Mouse (Mus musculus) limb, embryonic 14.5 days (tissue): ENCODE measurements around the gene Plce1. TPM values are rescaled to one million over a fixed set of nuclear protein-coding genes. Genes with fewer than 3 reads are reported as not detected.

ENCODE experiments used
- ATAC-seq: fragments of 200-750 bp; cut with Nextera tagmentation; 2 replicates; pipeline ENCODE4 v1.8.0; 2017; ENCODE audit warnings: low read depth, moderate number of reproducible peaks, moderate TSS enrichment; ENCODE audit not compliant: low FRiP score
- DNase-seq: peaks from one replicate; pipeline ENCODE4 v3.0.0-alpha.2; 2015; ENCODE audit warnings: low spot score
- H3K27ac ChIP-seq: fragments of 300-500 bp; sonication (generic); replicated peaks from 2 replicates; pipeline ENCODE4 v1.5.1; 2014; ENCODE audit warnings: low read depth, mild to moderate bottlenecking, low read length, moderate library complexity, mixed read lengths
- H3K27me3 ChIP-seq: fragments of 300-500 bp; sonication (generic); 2 replicates; pipeline ENCODE4 v1.6.1; 2014; ENCODE audit warnings: low read length, mixed read lengths; ENCODE audit not compliant: control insufficient read depth, insufficient read depth
- H3K36me3 ChIP-seq: fragments of 300-500 bp; sonication (generic); 2 replicates; pipeline ENCODE4 v1.6.1; 2014; ENCODE audit warnings: mild to moderate bottlenecking, low read length, moderate library complexity, mixed read lengths; ENCODE audit not compliant: control insufficient read depth, insufficient read depth
- H3K4me1 ChIP-seq: fragments of 300-500 bp; sonication (generic); 2 replicates; pipeline ENCODE4 v1.6.1; 2014; ENCODE audit warnings: antibody characterized with exemption, low read length, mixed read lengths; ENCODE audit not compliant: control insufficient read depth, insufficient read depth
- H3K4me2 ChIP-seq: fragments of 300-500 bp; sonication (generic); replicated peaks from 2 replicates; pipeline ENCODE4 v1.6.1; 2014; ENCODE audit warnings: low read depth, mild to moderate bottlenecking, low read length, moderate library complexity; ENCODE audit not compliant: severe bottlenecking
- H3K4me3 ChIP-seq: fragments of 300-500 bp; sonication (generic); replicated peaks from 2 replicates; pipeline ENCODE4 v1.5.1; 2014; ENCODE audit warnings: low read length
- H3K9ac ChIP-seq: fragments of 300-500 bp; sonication (generic); 2 replicates; pipeline ENCODE4 v1.6.1; 2014; ENCODE audit warnings: mild to moderate bottlenecking, low read depth, low read length, moderate library complexity; ENCODE audit not compliant: severe bottlenecking
- H3K9me3 ChIP-seq: fragments of 300-500 bp; sonication (generic); 2 replicates; pipeline ENCODE4 v1.6.1; 2016; ENCODE audit warnings: low read length; ENCODE audit not compliant: control insufficient read depth
- POLR2A ChIP-seq: fragments of 200-500 bp; IDR thresholded peaks from 2 replicates; pipeline ENCODE4 v1.8.0; 2012; ENCODE audit warnings: inconsistent platforms, mild to moderate bottlenecking, moderate library complexity, borderline replicate concordance; ENCODE audit not compliant: insufficient read depth, insufficient read length; ENCODE audit errors: extremely low read depth
- WGBS: fragments of 180-500 bp; shearing (Covaris S2); extraction: QIAGEN DNeasy Blood & Tissue Kit; methylation state at CpG from one replicate; pipeline ENCODE4 v1.1.7; 2014; 5-methylcytosine and 5-hydroxymethylcytosine counted together
- polyA plus RNA-seq, 2 experiments: library from polyadenylated mRNA; depleted of rRNA in 1 of 2; stranded (reverse) in 1 of 2; unstranded in 1 of 2; fragments of >200 nt; fragmentation: Nextera tagmentation in 1 of 2; extraction: Ambion mirVana in 1 of 2; gene quantifications; 2 replicates each; pipeline versions ENCODE4 v1.2.1 to v1.2.3; 2012 to 2014

Gene Plce1
- polyA plus RNA-seq, 2 experiments = 12.6 to 13.3 TPM

GRCm38 (mm10) chr19:38602811-38603210 lies 121.9 kb downstream of the Plce1 start:
- no peak overlapping the region for H3K27ac ChIP-seq
- H3K4me1 ChIP-seq = peaks cover 8% of the 10 kb centered on the region; the same call in 1 of the 2 replicates
- no peak overlapping the region for H3K4me3 ChIP-seq
- DNase-seq = peak; percentile 41
- peak; percentile 70 for ATAC-seq
- no peak for TF ChIP-seq POLR2A
- H3K4me2 ChIP-seq = no peak overlapping the region
- no peaks in the 10 kb centered on the region for H3K9me3 ChIP-seq
- no peaks in the 10 kb centered on the region for H3K27me3 ChIP-seq
- no peaks in the 10 kb centered on the region for H3K36me3 ChIP-seq
- no peak overlapping the region for H3K9ac ChIP-seq
- WGBS = 30% methylated on average over 9 of the region's 9 CpGs

- DNase-seq (no peak), ATAC-seq (no peak)
- H3K4me2 ChIP-seq = no peak overlapping the region
- H3K27ac ChIP-seq = no peak overlapping the region
- no peak overlapping the region for H3K4me3 ChIP-seq
- H3K4me1 ChIP-seq = peaks cover 10% of the 10 kb centered on the region
- no peaks in the 10 kb centered on the region for H3K27me3 ChIP-seq
- no peak for TF ChIP-seq POLR2A
- WGBS = 91% methylated on average over 5 of the region's 5 CpGs
- H3K36me3 ChIP-seq = no peaks in the 10 kb centered on the region
- no peak overlapping the region for H3K9ac ChIP-seq
- no peaks in the 10 kb centered on the region for H3K9me3 ChIP-seq
Observed at GRCm38 (mm10) chr19:38607236-38607635, 126.3 kb downstream of the Plce1 start.

GRCm38 (mm10) chr19:38608951-38609654 lies 128.2 kb downstream of the Plce1 start:
- no peak overlapping the region for H3K4me3 ChIP-seq
- no peak overlapping the region for H3K4me2 ChIP-seq
- H3K4me1 ChIP-seq = peaks cover 3% of the 10 kb centered on the region; the same call in 1 of the 2 replicates
- DNase-seq (no peak), ATAC-seq (no peak)
- 87% methylated on average over 8 of the region's 8 CpGs for WGBS
- TF ChIP-seq POLR2A = no peak
- H3K27me3 ChIP-seq = no peaks in the 10 kb centered on the region
- H3K9ac ChIP-seq = no peak overlapping the region
- no peak overlapping the region for H3K27ac ChIP-seq
- H3K9me3 ChIP-seq = no peaks in the 10 kb centered on the region
- H3K36me3 ChIP-seq = no peaks in the 10 kb centered on the region

GRCm38 (mm10) chr19:38610291-38610690 lies 129.4 kb downstream of the Plce1 start:
- no peak overlapping the region for H3K9ac ChIP-seq
- H3K9me3 ChIP-seq = no peaks in the 10 kb centered on the region
- peaks cover 3% of the 10 kb centered on the region; the same call in 1 of the 2 replicates for H3K4me1 ChIP-seq
- no peak for DNase-seq
- H3K27ac ChIP-seq = no peak overlapping the region
- TF ChIP-seq POLR2A = no peak
- H3K4me2 ChIP-seq = no peak overlapping the region
- no peaks in the 10 kb centered on the region for H3K27me3 ChIP-seq
- H3K36me3 ChIP-seq = no peaks in the 10 kb centered on the region
- WGBS = 54% methylated on average over 2 of the region's 2 CpGs
- H3K4me3 ChIP-seq = no peak overlapping the region
- ATAC-seq = no peak

DNA sequence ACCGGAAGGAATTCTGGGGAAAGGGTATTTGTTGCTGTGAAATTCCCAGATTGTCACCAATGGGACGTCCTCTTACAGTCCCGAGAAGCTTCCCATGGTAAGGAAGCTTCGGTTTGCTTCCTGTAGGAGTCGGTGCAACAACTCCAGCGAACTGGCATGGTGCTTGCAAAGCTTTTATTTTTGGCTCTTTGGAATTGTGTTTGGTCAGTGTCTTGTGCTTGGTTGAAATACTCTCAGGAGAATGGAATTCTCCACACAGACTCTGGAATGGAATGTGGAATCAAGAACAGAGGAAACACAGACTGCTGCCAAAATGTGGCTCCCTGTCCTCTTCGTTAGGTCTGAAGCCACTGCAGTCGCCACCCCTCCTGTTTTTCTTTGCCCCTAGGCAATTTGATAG lies 129.9 kb downstream of the Plce1 start:
- no peak for DNase-seq
- no peak overlapping the region for H3K4me2 ChIP-seq
- H3K27me3 ChIP-seq = no peaks in the 10 kb centered on the region
- ATAC-seq = no peak
- no peaks in the 10 kb centered on the region for H3K9me3 ChIP-seq
- TF ChIP-seq POLR2A = no peak
- no peak overlapping the region for H3K4me3 ChIP-seq
- 89% methylated on average over 8 of the region's 8 CpGs for WGBS
- peaks cover 5% of the 10 kb centered on the region; the same call in 1 of the 2 replicates for H3K4me1 ChIP-seq
- H3K9ac ChIP-seq = no peak overlapping the region
- H3K27ac ChIP-seq = no peak overlapping the region
- no peaks in the 10 kb centered on the region for H3K36me3 ChIP-seq
